Mouse (Mus musculus): ENCODE measurements around the gene Myo5c.

Myo5c gene

DNA sequence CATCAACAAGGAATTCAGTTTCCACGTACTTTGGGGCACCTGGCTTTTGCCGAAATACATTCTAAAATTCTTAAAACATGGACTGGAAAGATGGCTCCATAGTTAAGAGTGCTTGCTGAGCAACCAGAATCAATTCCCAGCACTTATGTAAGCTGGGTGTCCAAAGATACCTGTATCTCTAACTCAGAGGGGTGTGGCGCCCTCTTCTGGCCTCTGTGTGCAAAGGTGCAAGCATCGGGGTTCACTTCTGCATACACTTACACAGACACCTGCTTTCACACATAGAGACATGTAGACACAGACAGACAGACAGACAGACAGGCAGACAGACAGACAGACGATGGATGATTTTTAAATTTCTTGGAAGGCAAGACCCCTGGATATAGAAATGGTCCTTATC lies 49.0 kb downstream of the Myo5c start:
- in situ Hi-C loops (cut with MseI, MboI) = no loop called here

DNA sequence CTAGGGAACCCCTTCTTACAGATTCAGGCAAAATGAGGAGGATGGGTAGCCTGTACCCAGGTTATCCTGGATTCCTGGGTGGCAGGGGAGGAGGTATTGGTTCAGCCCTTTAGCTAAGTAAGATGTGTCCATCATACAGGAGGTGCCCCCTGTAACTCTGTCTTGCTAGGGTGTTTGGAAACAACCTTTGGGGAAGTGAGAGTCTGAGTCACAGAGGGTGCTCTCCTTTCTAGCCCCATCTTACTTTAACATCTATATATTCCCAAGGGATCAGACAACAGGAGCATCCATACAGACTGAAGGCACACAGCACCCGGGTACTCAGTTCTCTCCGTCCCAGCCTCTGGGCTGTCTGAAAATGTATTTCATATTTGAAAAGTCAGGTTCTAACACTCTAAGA lies 50.4 kb downstream of the Myo5c start:
- in situ Hi-C loops (cut with MseI, MboI) = no loop called here

DNA sequence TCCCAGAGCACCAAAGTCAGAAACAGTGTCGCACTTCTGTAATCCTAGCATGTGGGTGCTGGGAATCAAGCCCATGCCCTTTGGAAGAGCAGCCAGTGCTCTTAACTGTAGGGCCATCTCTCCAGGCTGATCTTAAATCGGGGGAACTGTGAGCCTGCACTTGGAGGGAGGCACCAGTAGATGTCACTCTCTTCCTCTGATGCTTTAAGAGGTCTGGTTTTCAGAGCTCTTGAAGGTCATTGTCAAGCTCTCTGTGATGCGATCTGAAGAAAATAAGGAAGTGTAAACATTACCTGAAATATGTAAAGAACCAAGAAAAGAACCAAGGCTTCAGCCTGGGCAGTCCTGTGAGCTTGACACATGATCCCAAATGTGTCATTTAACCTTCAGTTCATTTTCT lies 51.0 kb downstream of the Myo5c start:
- in situ Hi-C loops (cut with MseI, MboI) = no loop called here

DNA sequence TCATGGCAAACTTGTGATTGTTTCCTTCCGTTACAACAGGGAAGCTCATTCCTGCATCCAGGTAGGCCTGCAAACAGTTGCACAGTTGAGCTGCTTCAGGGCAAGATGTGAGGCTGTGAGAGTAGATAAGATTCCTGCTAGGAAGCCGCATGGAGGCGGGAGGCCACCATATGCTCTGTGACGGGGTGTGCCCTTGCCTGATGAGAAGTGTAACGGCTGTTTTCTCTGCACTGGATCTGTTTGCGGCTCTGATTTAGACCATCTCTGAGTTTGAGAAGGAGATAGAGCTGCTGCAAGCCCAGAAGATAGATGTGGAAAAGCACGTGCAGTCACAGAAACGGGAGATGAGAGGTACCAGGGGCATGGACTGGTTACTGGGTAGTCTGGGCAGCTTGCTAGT lies 51.8 kb downstream of the Myo5c start:
- in situ Hi-C loops (cut with MseI, MboI) = no loop called here

DNA sequence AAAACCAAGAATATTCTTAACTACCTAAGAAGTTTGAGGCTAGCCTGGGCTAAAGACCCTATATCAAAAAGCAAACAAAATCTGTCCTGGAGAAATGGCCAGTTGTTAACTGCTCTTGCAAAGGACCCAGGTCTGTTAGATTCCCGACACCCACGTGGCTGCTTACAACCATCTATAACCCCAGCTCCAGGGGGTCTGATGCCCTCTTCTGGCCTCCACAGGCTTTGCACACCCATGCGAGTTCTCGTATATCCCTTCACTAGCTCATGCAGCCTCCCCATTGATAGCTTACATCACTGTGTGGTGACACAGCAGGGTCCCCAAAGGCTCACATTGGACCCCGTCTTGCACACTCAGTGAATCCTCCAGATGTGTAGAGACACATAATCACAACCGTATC lies 53.5 kb downstream of the Myo5c start:
- in situ Hi-C loops (cut with MseI, MboI) = no loop called here

DNA sequence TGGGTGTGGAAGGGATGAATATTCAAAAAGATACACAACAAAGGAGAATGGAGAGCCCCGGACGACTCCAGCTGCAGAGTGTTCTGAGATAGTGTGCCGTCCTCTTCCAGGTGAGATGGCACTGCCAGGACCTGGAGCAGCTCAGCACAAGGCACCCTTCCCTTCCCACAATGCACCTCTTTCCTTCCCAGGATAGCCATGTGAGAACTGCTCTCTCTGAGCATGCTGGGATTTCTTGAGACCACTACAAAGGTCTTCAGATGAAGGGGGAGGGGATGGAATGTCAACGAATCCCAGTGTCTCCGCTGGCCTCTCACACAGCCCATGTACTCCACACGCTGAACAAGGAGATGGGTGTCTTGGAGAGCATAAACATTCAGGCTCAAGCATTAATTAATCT lies 55.8 kb downstream of the Myo5c start:
- in situ Hi-C loops (cut with MseI, MboI) = no loop called here

DNA sequence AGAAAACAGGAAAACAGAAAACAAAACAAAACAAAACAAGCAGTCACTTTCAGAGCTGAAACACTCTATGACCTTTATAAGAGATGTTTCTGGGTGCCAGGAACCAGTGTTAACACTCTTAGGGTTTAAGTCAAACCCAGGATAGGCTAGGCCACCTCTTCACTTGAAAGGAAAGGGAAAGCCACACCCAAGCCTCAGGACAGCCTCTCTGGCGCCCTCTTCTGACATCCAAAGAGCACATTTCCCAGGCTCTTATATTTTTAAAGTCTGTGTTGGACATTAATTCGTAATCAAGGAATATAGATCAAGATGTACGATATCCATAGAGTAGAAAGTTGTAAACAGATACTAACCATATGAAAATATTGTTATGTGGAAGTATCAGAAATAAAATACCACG lies 57.7 kb downstream of the Myo5c start:
- in situ Hi-C loops (cut with MseI, MboI) = no loop called here

DNA sequence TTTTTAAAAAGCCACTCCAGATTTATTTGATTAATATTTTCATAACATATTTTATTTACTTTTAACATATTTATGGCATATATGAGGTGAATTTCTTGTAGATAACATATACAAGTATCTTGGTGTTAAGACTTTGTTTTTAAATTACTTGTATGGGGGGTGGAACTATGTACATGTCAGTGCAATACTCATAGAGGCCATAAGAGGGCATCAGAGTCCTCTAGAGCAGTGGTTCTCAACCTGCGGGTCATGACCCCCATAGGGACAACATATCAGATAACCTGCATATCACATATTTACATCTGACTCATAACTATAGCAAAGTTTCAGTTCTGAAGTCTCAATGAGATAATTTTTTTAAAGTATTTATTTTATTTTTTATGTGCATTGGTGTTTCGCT lies 67.5 kb downstream of the Myo5c start:
- in situ Hi-C loops (cut with MseI, MboI) = no loop called here

DNA sequence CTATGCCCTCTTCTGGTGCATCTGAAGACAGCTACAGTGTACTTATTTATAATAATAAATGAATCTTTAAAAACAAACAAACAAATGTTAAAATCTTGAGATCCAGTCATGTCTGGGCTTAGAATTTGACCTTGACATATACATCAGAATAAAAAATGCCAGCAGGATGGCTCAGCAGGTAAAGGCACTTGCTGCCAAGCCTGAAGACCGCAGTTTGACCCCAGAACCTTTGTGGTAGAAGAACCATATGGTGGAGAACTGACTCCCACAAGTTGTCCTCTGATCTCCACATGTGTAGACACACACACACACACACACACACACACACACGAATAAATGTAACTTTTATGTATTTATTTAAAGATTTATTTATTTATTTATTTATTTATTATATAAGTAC lies 71.2 kb downstream of the Myo5c start:
- in situ Hi-C loops (cut with MseI, MboI) = no loop called here

DNA sequence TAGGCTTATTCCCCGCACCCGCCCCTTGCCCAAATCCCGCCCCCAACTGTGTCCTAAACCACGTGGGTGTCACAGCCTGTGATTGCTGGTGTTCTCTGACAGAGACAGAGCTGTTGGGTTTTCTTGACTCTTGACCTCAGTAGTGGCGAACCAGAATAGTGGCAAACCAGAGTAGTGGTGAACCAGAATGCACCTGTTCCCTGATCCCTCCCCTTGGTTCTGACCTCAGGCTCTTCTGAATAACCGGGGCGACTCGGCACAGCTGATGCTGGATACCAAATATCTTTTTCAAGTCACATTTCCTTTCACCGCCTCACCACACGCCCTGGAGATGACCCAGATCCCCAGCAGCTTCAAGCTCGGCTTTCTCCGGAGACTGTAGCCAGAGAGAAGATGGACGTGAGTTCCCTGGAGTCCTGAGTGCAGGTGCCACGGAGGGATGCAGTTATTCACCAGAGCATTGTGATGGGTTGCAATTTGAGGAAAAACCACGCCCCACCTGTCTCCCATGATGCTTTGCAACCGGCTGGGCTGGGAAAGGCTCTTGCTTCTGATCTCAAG lies 72.0 kb downstream of the Myo5c start:
- in situ Hi-C loops (cut with MseI, MboI) = no loop called here

DNA sequence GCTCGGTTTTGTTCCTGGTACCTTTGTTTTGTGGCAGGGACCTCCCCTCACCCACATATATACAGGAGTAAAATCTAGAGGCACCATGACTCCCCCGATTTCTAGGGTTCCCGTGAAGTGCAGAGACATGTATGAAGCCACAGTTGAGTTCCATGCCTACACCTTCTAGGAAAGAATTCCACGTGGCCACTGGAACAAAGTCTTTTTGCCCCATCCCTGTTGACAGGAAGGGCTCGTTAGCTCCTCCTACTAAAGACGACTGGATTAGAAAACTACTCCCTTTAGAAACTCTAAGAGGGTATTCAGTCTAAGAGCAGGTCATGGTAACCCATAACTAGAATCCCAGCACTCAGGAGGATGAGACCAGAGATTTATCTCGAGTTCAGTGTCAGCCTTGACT lies 72.5 kb downstream of the Myo5c start:
- in situ Hi-C loops (cut with MseI, MboI) = no loop called here

DNA sequence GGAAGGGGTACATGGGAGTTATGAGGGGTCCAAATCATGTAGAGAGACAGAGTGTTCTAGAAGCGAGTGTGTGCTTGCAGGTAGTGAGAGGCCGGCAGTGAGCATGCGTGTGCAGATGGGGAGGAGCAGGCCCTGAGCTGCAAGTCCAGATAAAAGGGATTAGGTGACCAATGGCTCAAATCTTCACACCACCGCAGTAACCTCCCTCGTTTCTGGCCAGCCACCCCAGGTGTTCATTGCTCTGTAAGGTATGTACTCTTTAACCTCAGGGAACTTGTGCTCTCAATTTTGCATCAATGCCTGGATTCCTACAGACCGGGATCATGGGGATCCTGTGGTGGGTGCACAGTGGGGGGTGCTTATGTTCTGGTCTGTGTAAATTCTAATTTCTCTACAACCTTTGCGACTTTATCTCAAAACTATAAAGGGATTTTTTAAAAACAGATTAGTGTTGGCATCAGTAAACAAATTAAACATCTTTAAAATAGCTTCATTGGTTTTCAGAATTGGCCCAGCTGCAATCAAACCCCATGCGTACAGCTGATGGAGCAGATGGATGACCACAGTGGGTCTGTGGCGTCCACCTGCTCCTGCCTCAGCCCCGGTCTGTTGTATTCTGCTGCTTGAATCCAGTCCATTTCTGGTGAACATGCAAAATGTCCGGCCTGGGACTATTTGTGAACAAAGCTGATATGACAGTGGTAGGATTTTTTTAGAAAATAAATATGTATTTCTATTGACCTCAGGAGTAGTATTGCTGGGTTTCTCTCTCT lies 74.5 kb downstream of the Myo5c start, which contains the start of gene Gnb5:
Gene Gnb5 (plus strand): TSS at position 163 of the 773 bp plus-strand sequence.
- in situ Hi-C loops (cut with MseI, MboI) = no loop called here

DNA sequence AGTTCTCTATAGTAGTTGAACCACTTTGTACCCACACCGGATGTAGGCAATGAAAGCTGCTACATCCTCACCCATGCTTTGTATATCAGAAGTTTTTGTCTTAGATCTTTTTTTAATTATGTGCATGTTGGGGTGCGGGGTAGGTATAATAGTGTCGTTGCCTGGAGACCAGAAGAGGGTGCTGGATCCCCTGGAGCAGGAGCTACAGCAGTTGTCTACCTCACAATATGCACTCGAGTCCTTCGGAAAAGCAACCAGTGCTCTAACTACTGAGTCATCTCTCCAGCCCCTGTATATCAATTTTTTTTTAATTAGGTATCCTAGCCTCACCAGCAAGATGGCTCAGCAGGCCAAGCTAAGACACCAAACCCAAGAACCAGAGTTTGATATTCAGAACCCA lies 75.2 kb downstream of the Myo5c start:
- in situ Hi-C loops (cut with MseI, MboI) = no loop called here

DNA sequence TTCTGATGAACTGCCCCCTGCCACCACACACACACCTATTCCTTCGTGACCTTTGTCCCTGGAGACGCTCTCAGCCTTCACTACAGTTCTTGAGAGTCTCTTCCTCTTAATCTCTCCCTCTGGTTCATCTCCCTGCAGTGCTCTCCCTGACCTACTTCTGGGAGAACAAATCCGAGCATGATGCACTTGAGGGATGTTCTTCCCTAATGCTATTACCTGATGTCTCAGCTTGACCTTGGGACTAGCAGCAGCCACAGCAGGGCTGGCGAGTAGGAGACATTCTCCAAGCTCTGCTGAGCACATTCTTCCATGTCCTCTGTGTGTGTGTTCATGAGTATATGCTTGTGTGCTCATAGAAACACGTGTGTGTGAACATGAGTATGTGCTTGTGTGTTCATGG lies 76.8 kb downstream of the Myo5c start:
- in situ Hi-C loops (cut with MseI, MboI) = no loop called here

DNA sequence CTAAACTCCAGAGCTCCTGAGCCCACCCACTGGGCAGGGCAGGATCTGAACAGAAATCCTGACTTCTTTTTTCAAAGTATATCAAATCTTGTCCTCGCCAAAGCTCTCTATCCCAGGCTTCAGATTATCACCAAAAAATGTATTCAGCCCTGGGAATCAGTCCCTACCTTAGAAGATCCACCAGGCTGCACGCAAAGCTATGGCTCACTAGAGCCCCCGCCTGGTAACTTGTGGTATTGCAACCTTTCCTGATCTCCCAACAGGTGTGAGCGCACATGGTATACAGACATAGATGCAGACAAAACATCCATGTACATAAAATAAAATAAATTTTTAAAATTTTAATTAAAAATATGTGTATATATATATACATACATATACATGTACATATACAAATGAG lies 80.2 kb downstream of the Myo5c start:
- in situ Hi-C loops (cut with MseI, MboI) = no loop called here

DNA sequence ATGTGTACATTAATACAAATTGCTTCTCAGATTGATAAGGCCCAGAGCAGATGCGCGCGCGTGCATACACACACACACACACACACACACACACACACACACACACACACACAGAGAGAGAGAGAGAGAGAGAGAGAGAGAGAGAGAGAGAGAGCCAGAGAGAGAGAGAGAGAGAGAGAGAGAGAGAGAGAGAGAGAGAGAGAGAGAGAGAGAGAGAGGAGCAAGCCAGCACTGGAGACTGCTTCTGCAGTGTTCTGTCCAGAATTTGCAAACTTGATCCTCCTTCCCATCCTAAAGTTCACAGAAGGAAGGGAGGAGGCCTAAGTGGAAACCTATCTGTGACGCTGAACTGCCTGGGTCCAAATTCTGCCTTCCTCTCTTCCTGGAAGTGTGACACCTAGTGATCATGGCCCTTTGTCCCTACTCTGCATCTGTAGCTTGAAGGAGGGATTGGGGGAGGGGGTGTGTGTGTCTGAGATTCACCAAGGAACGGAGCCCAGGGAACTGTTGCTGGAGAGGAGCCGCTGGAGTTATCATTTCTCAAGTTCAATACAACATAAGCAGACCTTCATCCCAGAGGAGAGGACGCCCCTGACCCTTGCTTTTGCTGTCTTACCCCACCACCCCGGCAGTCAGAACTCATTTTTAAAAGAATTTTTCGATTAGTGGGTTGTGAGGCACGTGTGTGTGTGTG lies 81.5 kb downstream of the Myo5c start:
- in situ Hi-C loops (cut with MseI, MboI) = no loop called here

DNA sequence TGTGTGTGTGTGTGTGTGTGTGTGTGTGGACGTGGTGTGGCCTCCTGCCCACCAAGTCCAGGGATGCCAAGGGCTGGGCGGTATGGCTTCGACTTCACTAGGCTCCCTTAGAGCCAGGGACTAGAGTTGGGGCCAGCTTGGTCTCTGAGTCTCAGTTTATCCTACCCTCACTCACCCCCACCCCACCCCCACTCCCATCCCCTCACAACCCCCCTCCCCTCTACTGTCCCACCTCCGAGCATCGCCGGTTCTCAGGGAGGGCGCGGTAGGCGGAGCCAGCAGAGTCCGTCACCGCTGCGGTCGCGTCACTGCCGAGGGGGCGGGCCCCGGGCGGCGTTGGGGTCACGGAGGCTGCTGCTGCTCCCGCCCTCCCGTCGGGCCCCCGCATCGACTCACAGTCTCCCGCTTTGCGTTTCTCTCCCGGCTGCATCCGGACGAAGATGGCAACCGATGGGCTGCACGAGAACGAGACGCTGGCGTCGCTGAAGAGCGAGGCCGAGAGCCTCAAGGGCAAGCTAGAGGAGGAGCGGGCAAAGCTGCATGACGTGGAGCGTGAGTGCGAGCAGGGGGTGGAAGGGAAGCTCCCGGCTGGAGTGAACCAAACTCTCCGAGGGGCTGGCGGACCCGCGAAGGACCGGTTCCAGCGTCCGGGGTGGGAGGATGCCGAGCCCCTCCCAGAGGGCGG lies 82.2 kb downstream of the Myo5c start:
- in situ Hi-C loops (cut with MseI, MboI) = no loop called here

DNA sequence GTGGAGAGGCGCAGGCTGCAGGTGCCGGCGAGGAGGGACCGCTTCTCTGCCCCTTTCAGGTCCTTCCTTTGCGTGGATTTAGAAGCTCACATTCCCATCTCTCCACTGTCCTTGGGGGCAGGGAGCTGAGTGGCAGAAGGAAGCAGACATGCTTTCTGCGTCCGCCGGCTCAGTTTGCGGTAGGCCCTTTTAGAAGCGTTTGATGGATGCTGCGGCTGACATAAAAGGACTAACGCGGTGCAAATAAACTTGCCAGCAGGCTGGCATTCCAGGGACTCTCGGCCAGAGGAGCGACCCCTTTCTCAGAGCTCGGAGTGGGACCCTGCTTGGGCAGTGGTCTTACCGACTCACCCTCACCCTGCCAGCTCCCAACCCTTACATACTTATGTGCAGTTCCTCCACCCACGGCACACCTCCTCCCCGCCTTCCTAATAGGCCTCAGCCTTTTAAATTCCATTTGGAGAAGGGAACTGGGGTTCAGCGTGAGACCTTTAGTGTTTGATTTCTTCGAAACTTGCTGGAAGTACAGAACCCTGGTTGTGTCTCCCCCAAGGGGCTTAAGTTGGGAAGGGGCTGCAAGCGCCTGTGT lies 82.8 kb downstream of the Myo5c start:
- in situ Hi-C loops (cut with MseI, MboI) = no loop called here

DNA sequence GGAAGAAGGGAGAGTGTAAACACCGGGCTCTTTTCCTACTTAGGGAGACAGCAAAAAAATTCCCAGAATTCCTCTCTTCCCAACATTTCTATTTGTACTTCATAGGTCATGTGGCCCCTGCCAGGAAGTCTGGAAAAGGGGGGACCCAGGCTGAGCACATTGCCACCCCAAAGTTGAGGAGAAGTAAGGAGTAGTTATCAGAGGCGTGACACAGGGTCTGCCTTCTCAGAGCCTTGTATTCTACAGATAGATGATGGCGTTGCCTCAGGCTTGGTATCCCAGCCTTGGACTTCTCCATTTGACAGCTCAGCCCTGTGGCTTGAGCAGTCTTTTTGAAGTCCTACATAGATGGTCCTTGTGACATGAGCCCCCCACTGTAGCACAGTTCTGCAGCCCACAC lies 83.4 kb downstream of the Myo5c start:
- in situ Hi-C loops (cut with MseI, MboI) = no loop called here

DNA sequence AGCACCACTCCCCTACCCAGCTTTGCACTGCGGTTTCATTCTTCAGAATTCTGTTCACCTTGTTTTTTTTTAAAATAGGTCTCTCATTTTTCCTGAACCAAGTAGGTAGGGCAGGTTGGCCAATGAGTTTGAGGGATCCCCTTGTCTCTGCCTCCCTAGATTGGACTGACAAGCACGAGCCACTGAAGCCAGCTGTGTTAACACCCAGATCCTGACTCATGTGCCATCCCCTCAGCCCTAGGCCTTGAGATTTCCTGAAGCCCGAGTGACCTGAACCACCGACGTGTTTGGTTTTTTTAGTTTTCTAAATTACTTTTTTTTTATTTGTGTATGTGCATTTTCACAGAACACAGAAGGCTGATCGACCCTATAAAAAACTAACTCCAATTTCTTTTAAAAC lies 85.0 kb downstream of the Myo5c start:
- in situ Hi-C loops (cut with MseI, MboI) = no loop called here

DNA sequence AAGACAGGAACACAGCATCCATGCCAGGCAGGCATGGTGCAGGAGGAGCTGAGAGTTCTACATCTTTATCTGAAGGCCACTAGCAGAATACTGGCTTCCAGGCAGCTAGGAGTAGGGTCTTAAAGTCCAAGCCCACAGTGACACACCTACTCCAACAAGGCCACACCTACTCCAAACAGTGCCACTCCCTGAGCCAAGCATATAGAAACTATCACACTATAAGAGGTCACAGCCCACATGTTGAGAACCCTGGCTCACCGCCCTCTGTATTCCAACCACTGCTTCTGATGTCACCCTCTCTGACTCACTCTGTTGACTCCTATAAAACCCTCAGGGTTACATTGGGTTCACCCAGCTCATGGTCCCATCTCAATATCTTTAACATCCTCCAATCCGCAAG lies 86.4 kb downstream of the Myo5c start:
- in situ Hi-C loops (cut with MseI, MboI) = no loop called here

DNA sequence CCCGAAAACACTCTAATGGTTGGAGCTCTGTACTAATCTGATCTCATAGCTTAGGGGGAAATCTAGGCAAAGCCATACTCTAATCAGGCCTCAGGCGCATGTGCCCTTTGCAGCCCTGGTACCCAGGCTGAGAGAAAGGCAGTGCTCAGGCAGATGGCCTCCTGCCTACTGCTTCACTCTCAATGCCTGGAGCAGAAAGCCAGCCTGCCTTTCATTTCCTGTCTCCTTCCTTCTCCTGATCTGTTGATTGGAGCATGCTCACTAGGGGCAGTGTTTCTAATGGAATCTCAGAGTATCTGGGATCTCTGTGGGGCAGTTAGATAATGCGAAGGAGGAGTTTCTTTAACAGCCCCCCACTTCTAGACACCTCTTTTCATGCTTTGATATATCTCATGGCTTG lies 87.5 kb downstream of the Myo5c start:
- in situ Hi-C loops (cut with MseI, MboI) = no loop called here
